Mouse (Mus musculus): ENCODE measurements at regions not wholly inside any gene's neighbourhood (a gene's known extent, or its start where the extent isn't known, plus 50 kb on each side); places are given as distances from the start of the nearest gene placed in this dataset.

DNA sequence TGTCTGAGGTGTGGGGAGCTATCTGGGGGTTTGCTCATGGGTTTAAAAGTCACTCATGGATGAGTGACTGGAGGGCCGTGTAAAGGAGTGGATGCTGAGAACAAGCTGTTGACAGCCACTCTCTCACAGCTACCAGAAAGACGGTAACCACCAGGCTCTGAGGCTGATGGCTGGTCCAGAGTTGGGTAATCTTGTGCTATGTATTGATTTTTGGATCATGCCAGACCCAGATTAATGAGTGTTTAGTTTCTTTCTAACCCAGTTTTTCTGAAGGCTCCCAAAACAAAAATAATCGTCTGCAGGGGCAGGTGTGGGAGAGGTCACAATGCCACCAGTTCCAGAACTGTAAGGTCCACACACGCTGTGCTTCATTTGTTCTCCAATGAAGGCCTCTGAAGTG lies 144.9 kb downstream of the Gadd45g start:
- no peak for TF ChIP-seq CEBPB (IDR thresholded peaks at IDR 0.05; ENCODE audit: low read depth)
- TF ChIP-seq CTCF (IDR thresholded peaks at IDR 0.05; ENCODE audit: control insufficient read depth, insufficient read depth, insufficient read length): no peak
- no peak for TF ChIP-seq FOSL1 (IDR thresholded peaks at IDR 0.05; ENCODE audit: insufficient read depth, low read length, poor library complexity, severe bottlenecking)
- TF ChIP-seq USF1 (IDR thresholded peaks at IDR 0.05; ENCODE audit: low read depth): no peak
- no peak for TF ChIP-seq MYOG (IDR thresholded peaks at IDR 0.05; ENCODE audit: control insufficient read depth, extremely low read depth, insufficient read length)
- TF ChIP-seq MYOD1 (IDR thresholded peaks at IDR 0.05; ENCODE audit: control insufficient read depth, insufficient read length, low read depth): no peak

Measured in C2C12 (cell line).